Mouse (Mus musculus): ENCODE results near the gene Aacs.

GRCm38 (mm10) chr5:125452573-125452972 is 23.0 kb upstream of the Aacs start:
- TF ChIP-seq FOSL1 (IDR thresholded peaks at IDR 0.05; ENCODE audit: insufficient read depth, low read length, poor library complexity, severe bottlenecking) (no peak), MYOD1 (IDR thresholded peaks at IDR 0.05; ENCODE audit: control insufficient read depth, insufficient read length, low read depth) (no peak), CTCF (IDR thresholded peaks at IDR 0.05; ENCODE audit: control insufficient read depth, insufficient read depth, insufficient read length) (no peak), USF1 (IDR thresholded peaks at IDR 0.05; ENCODE audit: low read depth) (no peak), MAX (IDR thresholded peaks at IDR 0.05) (no peak), CEBPB (IDR thresholded peaks at IDR 0.05; ENCODE audit: low read depth) (peak; percentile 1)
